Comparison of ENCODE assay signal across 8 mouse cellular contexts in genomic region chr8:110687726-110688125, GRCm38 (mm10). TPM values are rescaled to one million over a fixed set of nuclear protein-coding genes. Genes with fewer than 3 reads are reported as not detected.
A peak's percentile ranks its signal among the peaks of the same experiment; 100 is the strongest.
DNase-seq lines count a peak whose midpoint lies in the region; ATAC-seq and TF ChIP-seq lines count a peak whose summit lies in the region.

No protein-coding gene starts in this region.

- no peak for ATAC-seq in cerebellum, adult (ENCODE audit: insufficient number of reproducible peaks, low FRiP score, low TSS enrichment)
- no peak; the same call in 1 of the 2 replicates for ATAC-seq in limb, embryonic 14.5 days (ENCODE audit: low FRiP score, low read depth)
- ATAC-seq in stomach, postnatal 0 days (ENCODE audit: low FRiP score, low TSS enrichment), result peak; percentile 49; the same call in 1 of the 2 replicates

- H3K9ac ChIP-seq in limb, embryonic 14.5 days (ENCODE audit: low read depth, low read length, severe bottlenecking), result no peak overlapping the region
- H3K9ac ChIP-seq in stomach, postnatal 0 days (ENCODE audit: low read length), result no peak overlapping the region

- 39% methylated on average over 5 of the region's 5 CpGs for WGBS in cerebellum, adult 2 months
- WGBS in limb, embryonic 14.5 days, result 76% methylated on average over 5 of the region's 5 CpGs
- 42% methylated on average over 5 of the region's 5 CpGs for WGBS in stomach, postnatal 0 days

- no peak overlapping the region for H3K4me2 ChIP-seq in limb, embryonic 14.5 days (replicated peaks; ENCODE audit: low read depth, low read length, severe bottlenecking)
- H3K4me2 ChIP-seq in stomach, postnatal 0 days (replicated peaks; ENCODE audit: low read depth), result no peak overlapping the region

- peaks cover 17% of the 10 kb centered on the region for H3K4me1 ChIP-seq in cerebellum, adult 2 months (ENCODE audit: control insufficient read depth, insufficient read depth, low read length)
- H3K4me1 ChIP-seq in limb, embryonic 14.5 days (ENCODE audit: control insufficient read depth, insufficient read depth, low read length), result no peaks in the 10 kb centered on the region
- 0 out of 2 replicates have a peak, but pooled peaks cover 5% of the 10 kb centered on the region for H3K4me1 ChIP-seq in stomach, postnatal 0 days (replicated peaks; ENCODE audit: control insufficient read depth, insufficient read depth)

- H3K27me3 ChIP-seq in cerebellum, adult 2 months (ENCODE audit: control insufficient read depth, insufficient read depth, low read length), result no peaks in the 10 kb centered on the region
- no peaks in the 10 kb centered on the region for H3K27me3 ChIP-seq in limb, embryonic 14.5 days (ENCODE audit: control insufficient read depth, insufficient read depth, low read length)
- H3K27me3 ChIP-seq in stomach, postnatal 0 days (ENCODE audit: control insufficient read depth, insufficient read depth, low read length), result no peaks in the 10 kb centered on the region

- no peak for TF ChIP-seq EP300 in stomach, postnatal 0 days (optimal IDR thresholded peaks at IDR 0.05)

- no peaks in the 10 kb centered on the region for H3K9me3 ChIP-seq in limb, embryonic 14.5 days (ENCODE audit: control insufficient read depth, low read length)
- H3K9me3 ChIP-seq in stomach, postnatal 0 days (ENCODE audit: control insufficient read depth, low read length), result no peaks in the 10 kb centered on the region

- no peak for TF ChIP-seq POLR2A in cerebellum, adult 2 months (IDR thresholded peaks at IDR 0.05; ENCODE audit: borderline replicate concordance, insufficient read depth, low read length)
- TF ChIP-seq POLR2A in limb, embryonic 14.5 days (IDR thresholded peaks at IDR 0.05; ENCODE audit: borderline replicate concordance, extremely low read depth, insufficient read depth, insufficient read length), result no peak

- peaks cover 19% of the 10 kb centered on the region for H3K36me3 ChIP-seq in limb, embryonic 14.5 days (ENCODE audit: control insufficient read depth, insufficient read depth, low read length)
- H3K36me3 ChIP-seq in stomach, postnatal 0 days (ENCODE audit: control insufficient read depth, insufficient read depth, low read length), result peaks cover under 1% of the 10 kb centered on the region; the same call in 1 of the 2 replicates

- H3K4me3 ChIP-seq in cerebellum, adult 2 months (replicated peaks; ENCODE audit: insufficient read depth, low read depth, low read length), result no peak overlapping the region
- no peak overlapping the region for H3K4me3 ChIP-seq in limb, embryonic 14.5 days (replicated peaks; ENCODE audit: low read length)
- H3K4me3 ChIP-seq in stomach, postnatal 0 days (ENCODE audit: low read depth, low read length), result no peak overlapping the region

- peak; percentile 49 to 64 for DNase-seq in cerebellum, adult 2 months
- peak; percentile 53 for DNase-seq in right cerebral cortex, adult 18-20 months
- no peak for DNase-seq in right cerebral cortex, postnatal 14 days
- peak; percentile 83 to 86 for DNase-seq in heart, postnatal 14 days
- peak; percentile 45 for DNase-seq in limb, embryonic 14.5 days (ENCODE audit: low spot score)
- no peak for DNase-seq in stomach, postnatal 0 days (ENCODE audit: low spot score)
- no peak for DNase-seq in thymus, adult 18-20 months

- TF ChIP-seq CTCF in cerebellum, adult 2 months (IDR thresholded peaks at IDR 0.05; ENCODE audit: borderline replicate concordance, insufficient read depth, low read depth, low read length), result no peak
- TF ChIP-seq CTCF in stomach, postnatal 0 days (IDR thresholded peaks at IDR 0.05; ENCODE audit: low read depth), result no peak

- no peak overlapping the region for H3K27ac ChIP-seq in cerebellum, adult 2 months (ENCODE audit: insufficient read depth, low read length)
- no peak overlapping the region for H3K27ac ChIP-seq in limb, embryonic 14.5 days (replicated peaks; ENCODE audit: low read depth, low read length)
- peak overlapping the region; percentile 13; the same call in 1 of the 2 replicates for H3K27ac ChIP-seq in stomach, postnatal 0 days (replicated peaks)

- intact Hi-C loops in heart, postnatal 14 days (cut with DNase I), result no loop called here

RNA-seq across cellular contexts. Expression of gene Mtss1l, which starts 33.5 kb away (rescaled TPM):
- polyA plus RNA-seq in cerebellum, adult 2 months (2012; rRNA removed), result 257 and 288 TPM in 2 replicates
- total RNA-seq in heart, postnatal 14 days (2021), result 10 to 100 TPM; 31.4 to 32.9 TPM
- polyA plus RNA-seq in limb, embryonic 14.5 days (2012; rRNA removed), result 78.7 and 115 TPM in 2 replicates
- 19.1 and 28.0 TPM in 2 replicates for polyA plus RNA-seq in limb, embryonic 14.5 days (2014; fragmentation: Nextera tagmentation; extraction: Ambion mirVana)
- 5.7 and 7.5 TPM in 2 replicates for polyA plus RNA-seq in stomach, postnatal 0 days (2015; fragmentation: Nextera tagmentation; extraction: Ambion mirVana)

Comparison
In these comparisons a context has a peak if more than half of its experiments do, and no peak if none do; other contexts are left out.
1. DNase-seq: peak in cerebellum, adult 2 months (2 of 2), right cerebral cortex, adult 18-20 months (single experiment), heart, postnatal 14 days (2 of 2) and limb, embryonic 14.5 days (single experiment); none in right cerebral cortex, postnatal 14 days (single experiment), stomach, postnatal 0 days (single experiment) and thymus, adult 18-20 months (0 of 2).